Mouse (Mus musculus) C2C12 (cell line): ENCODE measurements around the gene Rab11b. TPM values are rescaled to one million over a fixed set of nuclear protein-coding genes. Genes with fewer than 3 reads are reported as not detected.

ENCODE experiments used
- H3K27me3 ChIP-seq: one replicate; pipeline ENCODE4 v1.6.1; 2011; ENCODE audit not compliant: control insufficient read depth, insufficient read depth, insufficient read length
- H3K36me3 ChIP-seq: one replicate; pipeline ENCODE4 v1.6.1; 2011; ENCODE audit not compliant: control insufficient read depth, insufficient read depth
- H3K4me3 ChIP-seq: one replicate; pipeline ENCODE4 v1.5.1; 2011; ENCODE audit warnings: mild to moderate bottlenecking, control low read depth; ENCODE audit not compliant: poor library complexity, insufficient read depth, severe bottlenecking
- H3K79me2 ChIP-seq: one replicate; pipeline ENCODE4 v1.6.1; 2011; ENCODE audit not compliant: control insufficient read depth, insufficient read depth
- H3K79me3 ChIP-seq: one replicate; pipeline ENCODE4 v1.6.1; 2011; ENCODE audit warnings: low read depth, control low read depth
- H3ac ChIP-seq: one replicate; pipeline ENCODE3; 2011; ENCODE audit warnings: low read depth; ENCODE audit not compliant: control insufficient read depth, insufficient read length
- CEBPB ChIP-seq: IDR thresholded peaks from one replicate; pipeline ENCODE4 v1.6.1; 2011; ENCODE audit warnings: low read depth, mild to moderate bottlenecking, control low read depth, moderate library complexity
- CTCF ChIP-seq: IDR thresholded peaks from one replicate; pipeline ENCODE4 v1.5.1; 2011; ENCODE audit not compliant: control insufficient read depth, insufficient read depth, insufficient read length
- FOSL1 ChIP-seq: IDR thresholded peaks from one replicate; pipeline ENCODE4 v1.8.0; 2011; ENCODE audit warnings: mild to moderate bottlenecking, low read length; ENCODE audit not compliant: poor library complexity, insufficient read depth, severe bottlenecking
- MAX ChIP-seq: IDR thresholded peaks from one replicate; pipeline ENCODE4 v1.6.1; 2011; ENCODE audit warnings: mild to moderate bottlenecking, control low read depth
- MYOD1 ChIP-seq: IDR thresholded peaks from one replicate; pipeline ENCODE4 v1.6.1; 2011; ENCODE audit warnings: low read depth; ENCODE audit not compliant: control insufficient read depth, insufficient read length
- MYOG ChIP-seq: IDR thresholded peaks from one replicate; pipeline ENCODE4 v1.6.1; 2011; ENCODE audit not compliant: control insufficient read depth, insufficient read length; ENCODE audit errors: extremely low read depth
- USF1 ChIP-seq: IDR thresholded peaks from one replicate; pipeline ENCODE4 v1.6.1; 2011; ENCODE audit warnings: low read depth, mild to moderate bottlenecking, control low read depth, moderate library complexity
- polyA plus RNA-seq: library from polyadenylated mRNA; unstranded; fragments of >200 nt; fragmentation: generic; extraction: Trizol; gene quantifications from one replicate; pipeline ENCODE4 v1.2.1, GENCODE M21; 2012; ENCODE audit warnings: missing spikeins

The Rab11b gene
- polyA plus RNA-seq, 1 experiment: 97.3 TPM

GRCm38 (mm10) chr17:33775287-33775686, 15.0 kb upstream of the Rab11b start:
- TF ChIP-seq MYOD1: no peak
- no peak for TF ChIP-seq CEBPB
- TF ChIP-seq USF1: no peak
- no peak for TF ChIP-seq CTCF
- no peak for TF ChIP-seq MYOG
- TF ChIP-seq FOSL1: no peak
- TF ChIP-seq MAX: no peak
- Histone ChIP-seq H3K79me2 (peaks cover 36% of the 10 kb centered on the region), H3K36me3 (peaks cover 48% of the 10 kb centered on the region), H3ac (no peak overlapping the region), H3K4me3 (no peak overlapping the region), H3K79me3 (peaks cover 13% of the 10 kb centered on the region), H3K27me3 (no peaks in the 10 kb centered on the region)

GRCm38 (mm10) chr17:33774573-33775155, 14.3 kb upstream of the Rab11b start:
- no peaks in the 10 kb centered on the region for H3K27me3 ChIP-seq
- H3K79me3 ChIP-seq: peaks cover 10% of the 10 kb centered on the region
- no peak for TF ChIP-seq FOSL1
- TF ChIP-seq MYOD1: no peak
- no peak for TF ChIP-seq USF1
- TF ChIP-seq MYOG: no peak
- no peak for TF ChIP-seq CEBPB
- no peak for TF ChIP-seq CTCF
- TF ChIP-seq MAX: no peak
- H3K4me3 ChIP-seq: no peak overlapping the region
- H3K79me2 ChIP-seq: peaks cover 29% of the 10 kb centered on the region
- H3K36me3 ChIP-seq: peaks cover 48% of the 10 kb centered on the region
- H3ac ChIP-seq: no peak overlapping the region

- Histone ChIP-seq H3K27me3 (no peaks in the 10 kb centered on the region), H3ac (no peak overlapping the region), H3K4me3 (no peak overlapping the region), H3K36me3 (peaks cover 48% of the 10 kb centered on the region), H3K79me3 (peaks cover 8% of the 10 kb centered on the region), H3K79me2 (peaks cover 23% of the 10 kb centered on the region)
- TF ChIP-seq FOSL1 (no peak), MYOG (no peak), MYOD1 (no peak), CEBPB (no peak), CTCF (no peak), USF1 (no peak), MAX (no peak)
Measured at GRCm38 (mm10) chr17:33773871-33774572, 13.7 kb upstream of the Rab11b start.

- Histone ChIP-seq H3K36me3 (peaks cover 43% of the 10 kb centered on the region), H3K4me3 (no peak overlapping the region), H3ac (no peak overlapping the region), H3K79me2 (peaks cover 17% of the 10 kb centered on the region), H3K27me3 (no peaks in the 10 kb centered on the region), H3K79me3 (peaks cover 6% of the 10 kb centered on the region)
- no peak for TF ChIP-seq MYOG
- TF ChIP-seq CTCF: no peak
- TF ChIP-seq FOSL1: no peak
- no peak for TF ChIP-seq MYOD1
- no peak for TF ChIP-seq CEBPB
- no peak for TF ChIP-seq MAX
- no peak for TF ChIP-seq USF1
Measured at GRCm38 (mm10) chr17:33773426-33773825, 13.1 kb upstream of the Rab11b start.

GRCm38 (mm10) chr17:33771617-33772016, 11.3 kb upstream of the Rab11b start:
- peaks cover 25% of the 10 kb centered on the region for H3K36me3 ChIP-seq
- H3K4me3 ChIP-seq: no peak overlapping the region
- H3K79me3 ChIP-seq: no peaks in the 10 kb centered on the region
- no peak overlapping the region for H3ac ChIP-seq
- no peaks in the 10 kb centered on the region for H3K27me3 ChIP-seq
- no peaks in the 10 kb centered on the region for H3K79me2 ChIP-seq
- TF ChIP-seq MYOG: no peak
- no peak for TF ChIP-seq CTCF
- no peak for TF ChIP-seq FOSL1
- TF ChIP-seq MYOD1: no peak
- TF ChIP-seq USF1: no peak
- no peak for TF ChIP-seq MAX
- no peak for TF ChIP-seq CEBPB
